Mouse (Mus musculus) lung, postnatal 14 days (tissue): ENCODE measurements around the gene Zzz3.
"Not testable (repeated sequence)": the region's sequence is repeated elsewhere in the genome, so short reads cannot be mapped to it uniquely, and the experiment has no call there.

ENCODE experiments used
- DNase-seq: peaks from one replicate; pipeline ENCODE4 v3.0.0; 2021

The Zzz3 gene

DNA sequence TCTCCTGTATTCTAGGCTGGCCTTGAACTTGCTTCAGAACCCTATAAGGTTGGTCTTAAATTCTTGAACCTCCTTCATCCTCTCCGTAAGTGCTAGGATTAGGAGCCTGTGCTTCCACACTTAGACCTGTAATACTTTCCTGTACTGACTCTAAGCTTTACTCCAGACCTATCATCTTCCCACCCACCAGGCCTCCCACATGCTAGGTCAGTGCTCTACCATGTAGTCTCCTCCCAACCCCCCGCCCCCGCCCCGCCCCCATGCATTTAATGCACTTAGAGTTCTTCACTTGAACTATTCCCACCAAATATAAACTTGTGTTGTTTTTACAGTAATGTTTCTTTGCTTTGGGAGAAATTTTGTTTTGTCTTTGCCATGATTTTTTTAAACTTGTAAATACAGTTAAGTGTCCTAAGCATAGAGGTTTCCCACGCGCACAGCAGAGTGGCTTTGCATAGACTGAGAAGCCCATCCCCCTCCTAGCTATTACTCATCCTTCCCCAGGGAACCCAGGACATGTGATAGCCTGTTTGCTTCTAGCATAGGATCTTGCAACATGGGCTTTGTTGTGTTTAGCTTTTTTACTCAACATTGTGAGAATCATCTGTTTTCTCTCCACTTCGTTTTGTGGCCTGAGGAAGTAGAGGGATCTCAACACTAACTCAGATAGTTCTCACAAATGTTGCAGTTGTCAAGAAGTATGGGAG lies 6.8 kb downstream of the Zzz3 start:
- peak; percentile 28 for DNase-seq

- DNase-seq: no peak
These were observed 7.4 kb downstream of the Zzz3 start for GRCm38 (mm10) chr3:152402671-152403066.

DNA sequence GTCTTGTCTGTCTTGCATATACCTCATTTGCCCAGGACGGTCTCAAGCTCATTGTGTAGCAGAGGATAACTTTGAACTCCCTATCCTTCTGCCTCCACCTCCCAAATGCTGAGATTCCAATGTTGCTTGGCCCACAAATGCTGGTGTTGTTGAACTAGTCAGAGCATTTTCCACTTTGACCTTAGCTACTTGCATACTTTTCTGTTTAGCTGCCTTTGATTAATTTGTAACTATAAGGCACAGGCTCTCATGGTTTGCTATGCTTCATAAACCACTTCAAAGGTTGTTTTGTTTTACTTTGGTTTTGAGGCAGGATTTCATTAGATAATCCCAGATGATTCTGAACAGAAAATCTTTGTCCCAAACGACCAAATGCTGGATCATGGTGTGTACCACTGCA lies 8.6 kb downstream of the Zzz3 start:
- DNase-seq: no peak

DNA sequence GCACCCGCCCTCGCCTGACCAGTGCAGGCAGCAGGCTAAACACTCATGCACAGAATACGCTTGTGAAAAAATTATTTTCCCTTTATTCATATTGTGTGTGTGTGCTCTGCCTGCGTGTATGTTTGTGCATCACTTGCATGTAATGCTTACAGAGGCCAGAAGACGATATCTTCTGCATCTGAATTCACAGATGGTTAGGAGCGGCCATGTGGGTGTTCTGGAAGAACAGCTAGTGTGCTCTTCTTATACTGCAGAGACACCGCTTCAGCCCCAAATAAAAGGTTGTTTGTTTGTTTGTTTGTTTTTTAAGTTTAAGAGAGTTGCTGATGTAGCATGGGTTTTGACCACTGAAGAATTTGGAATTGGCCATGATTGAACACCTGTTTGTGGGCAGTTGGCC lies 10.1 kb downstream of the Zzz3 start:
- no peak for DNase-seq

DNA sequence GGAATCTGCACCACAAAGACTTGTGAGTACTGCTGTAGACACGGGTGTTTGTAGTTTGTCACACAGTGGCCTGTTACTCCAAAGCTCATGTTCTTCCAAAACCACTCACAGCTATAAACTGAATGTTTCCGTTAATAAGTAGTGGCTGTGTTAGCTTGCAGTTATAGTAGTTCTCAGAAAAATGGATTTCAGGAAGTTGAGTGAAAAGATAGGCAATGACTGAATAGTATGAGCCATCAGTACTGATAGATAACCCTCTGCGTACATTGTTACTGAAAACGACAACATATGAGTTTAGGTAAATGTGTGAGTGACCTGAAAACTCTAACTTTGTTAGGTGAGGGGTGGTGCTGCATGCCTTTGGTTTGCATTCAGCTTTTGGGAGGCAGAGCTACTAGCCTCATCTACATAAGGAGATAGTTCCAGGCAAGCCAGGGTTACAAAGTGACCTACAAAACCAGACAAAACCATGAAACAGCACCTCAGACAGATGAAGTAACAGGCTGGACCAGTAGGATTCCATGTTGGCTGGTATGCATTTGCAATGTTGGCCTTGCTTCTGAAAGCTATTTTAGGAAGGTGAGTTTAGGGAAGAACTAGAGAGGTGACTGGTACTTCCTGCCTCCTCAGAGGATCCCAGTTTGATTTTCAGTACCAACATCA lies 10.8 kb downstream of the Zzz3 start:
- DNase-seq: no peak

GRCm38 (mm10) chr3:152410980-152411551 lies 15.8 kb downstream of the Zzz3 start:
- DNase-seq: no peak

DNA sequence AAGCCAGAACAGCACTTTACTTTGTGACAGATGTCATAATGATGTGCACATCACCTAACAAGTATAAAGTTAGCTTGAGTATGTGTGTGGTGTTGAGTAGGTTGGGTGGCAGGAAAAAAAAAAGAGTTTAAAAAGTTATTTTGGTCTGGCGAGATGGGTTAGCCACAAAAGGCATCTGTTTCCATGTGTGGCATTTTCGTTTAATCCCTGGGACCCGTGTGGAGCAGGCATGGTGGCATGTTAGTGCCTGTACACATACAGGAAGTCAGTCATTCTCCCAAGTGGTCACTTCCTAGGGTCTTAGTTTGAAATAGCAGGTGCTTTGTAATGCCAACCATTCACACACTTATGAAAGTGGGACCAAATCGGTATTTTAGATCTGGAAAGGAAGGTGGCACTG lies 17.1 kb downstream of the Zzz3 start:
- no peak for DNase-seq

GRCm38 (mm10) chr3:152428925-152429324 lies 33.7 kb downstream of the Zzz3 start:
- DNase-seq: no peak

- DNase-seq: no peak
These were observed 37.4 kb downstream of the Zzz3 start for GRCm38 (mm10) chr3:152432677-152433076.

DNA sequence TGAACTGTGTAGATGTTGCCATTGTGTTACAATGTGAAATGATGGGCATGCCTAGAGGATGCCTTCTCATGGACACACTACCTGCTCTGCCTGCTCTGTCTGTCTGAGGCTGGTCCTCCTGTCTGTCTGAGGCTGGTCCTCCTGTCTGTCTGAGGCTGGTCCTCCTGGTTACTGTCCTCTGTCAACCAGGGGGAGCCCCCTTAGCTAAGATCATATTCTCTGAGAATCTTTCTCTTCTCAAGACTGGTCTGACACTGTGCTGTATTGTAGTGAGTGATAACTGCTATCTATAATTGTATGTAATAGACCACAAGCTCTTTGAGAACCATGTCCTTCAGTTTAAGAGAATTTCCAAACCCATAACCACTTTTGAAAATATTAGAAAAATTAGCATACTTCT lies 40.3 kb downstream of the Zzz3 start:
- no peak for DNase-seq

DNA sequence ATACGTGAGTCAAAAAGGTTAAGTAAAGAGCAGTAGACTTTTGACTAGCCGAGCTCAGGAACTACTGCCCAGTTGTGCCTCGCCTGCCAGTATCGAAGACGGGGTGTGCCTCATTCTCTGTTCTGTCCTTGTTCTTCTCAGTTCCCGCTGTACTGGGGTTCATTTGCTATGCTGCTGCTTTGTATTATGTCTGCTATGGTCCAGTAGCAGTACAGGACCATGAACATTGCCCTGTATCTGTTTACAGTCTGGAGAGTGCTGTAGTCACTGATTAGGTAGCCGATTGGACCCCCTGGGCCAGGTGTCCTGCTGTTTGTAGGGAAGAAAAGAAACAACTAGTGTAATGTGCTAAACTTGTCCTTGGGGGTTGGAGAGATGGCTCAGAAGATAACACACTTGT lies 42.8 kb downstream of the Zzz3 start:
- no peak for DNase-seq

- no peak for DNase-seq
These were observed 47.5 kb downstream of the Zzz3 start for GRCm38 (mm10) chr3:152442795-152443194.

- DNase-seq: no peak
These were observed 48.8 kb downstream of the Zzz3 start for GRCm38 (mm10) chr3:152444114-152444513.

- no peak for DNase-seq
These were observed 51.7 kb downstream of the Zzz3 start for GRCm38 (mm10) chr3:152446966-152447365.

GRCm38 (mm10) chr3:152453163-152453562 lies 57.9 kb downstream of the Zzz3 start:
- DNase-seq: no peak

GRCm38 (mm10) chr3:152457308-152458035 lies 62.2 kb downstream of the Zzz3 start:
- no peak for DNase-seq

GRCm38 (mm10) chr3:152458875-152459274 lies 63.6 kb downstream of the Zzz3 start:
- not testable (repeated sequence) for DNase-seq

DNA sequence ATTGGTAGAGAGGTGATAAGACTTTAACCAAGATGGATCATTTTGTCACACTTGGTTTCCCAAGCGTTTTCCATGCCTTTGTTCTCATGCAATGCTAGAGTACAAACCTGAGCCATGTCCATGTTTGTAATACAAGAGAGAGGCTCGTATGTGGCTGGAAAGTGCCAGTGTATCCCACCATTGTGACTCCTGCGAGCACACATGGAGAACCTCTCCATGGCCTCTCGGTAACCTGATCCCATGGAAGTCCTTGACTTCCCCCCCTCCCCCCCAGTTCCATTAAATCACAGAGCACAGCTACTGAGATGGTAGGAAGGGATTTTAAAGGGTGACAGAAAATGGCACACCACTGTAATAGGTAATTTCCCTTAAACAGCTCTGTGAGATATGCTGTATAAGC lies 65.5 kb downstream of the Zzz3 start:
- DNase-seq: no peak

- DNase-seq: no peak
These were observed 66.8 kb downstream of the Zzz3 start for GRCm38 (mm10) chr3:152462038-152462547.

DNA sequence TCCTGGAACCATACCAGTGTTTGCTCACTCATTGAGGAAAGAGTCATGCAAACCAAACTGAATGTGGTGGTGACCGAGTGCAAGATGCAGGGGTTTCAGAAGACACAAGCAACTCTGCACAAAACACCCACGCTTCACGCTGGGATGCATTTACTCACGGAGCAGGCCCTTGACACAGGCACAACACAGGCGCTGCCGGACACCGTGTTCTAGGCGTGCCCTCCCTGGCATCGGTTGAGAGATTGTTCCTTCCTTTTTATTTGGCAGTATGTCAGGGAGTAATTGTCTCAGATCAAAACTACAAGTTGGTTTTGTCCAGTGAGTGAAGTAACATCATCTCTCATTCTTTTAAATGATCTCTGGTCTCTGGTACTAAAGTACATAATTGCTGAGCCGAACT lies 67.6 kb downstream of the Zzz3 start:
- peak; percentile 21 for DNase-seq

DNA sequence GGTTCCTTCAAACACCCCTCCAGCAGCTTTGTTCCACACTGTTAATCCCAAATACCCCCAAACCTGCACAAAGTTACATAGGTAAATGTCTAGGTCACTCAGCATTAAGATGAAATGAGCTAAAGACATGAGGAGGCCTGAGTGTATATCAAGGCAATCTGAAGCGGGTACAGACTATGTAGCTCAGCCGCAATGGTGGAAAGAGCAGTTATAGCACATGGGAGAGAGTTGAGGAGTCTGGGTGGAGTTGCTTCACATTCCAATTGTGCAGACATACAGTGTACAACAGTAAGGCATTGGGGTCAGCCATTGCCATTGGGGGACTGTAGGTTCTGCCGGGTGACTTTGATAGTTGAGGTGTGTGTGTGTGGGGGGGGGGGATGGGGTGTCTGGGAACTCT lies 69.2 kb downstream of the Zzz3 start:
- DNase-seq: no peak

DNA sequence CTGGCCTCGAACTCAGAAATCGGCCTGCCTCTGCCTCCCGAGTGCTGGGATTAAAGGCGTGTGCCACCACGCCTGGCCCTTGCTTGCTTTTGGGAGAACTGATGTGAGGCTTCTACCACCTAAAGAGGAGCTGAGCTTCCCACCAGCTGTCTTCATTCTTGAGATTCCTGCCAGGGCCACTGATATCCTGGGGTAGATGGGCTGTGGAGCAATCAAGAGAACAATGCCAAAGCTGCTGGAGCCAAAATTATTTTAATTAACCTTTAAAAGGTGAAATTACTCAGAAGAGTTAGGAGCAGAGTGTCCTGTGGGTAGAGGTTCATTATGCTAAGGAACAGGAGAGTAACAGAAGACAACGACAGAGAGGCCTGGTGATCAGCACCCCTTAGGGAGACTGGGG lies 70.1 kb downstream of the Zzz3 start:
- no peak for DNase-seq

GRCm38 (mm10) chr3:152466849-152467248 lies 71.6 kb downstream of the Zzz3 start:
- DNase-seq: no peak

- DNase-seq: no peak
These were observed 72.0 kb downstream of the Zzz3 start for GRCm38 (mm10) chr3:152467312-152467711.
